Mouse (Mus musculus) heart, postnatal 14 days (tissue): ENCODE data around the gene Gpc3. TPM values are rescaled to one million over a fixed set of nuclear protein-coding genes. Genes with fewer than 3 reads are reported as not detected.
"Not testable (repeated sequence)": the region's sequence is repeated elsewhere in the genome, so short reads cannot be mapped to it uniquely, and the experiment has no call there.

ENCODE experiments used
- DNase-seq, 2 experiments: peaks; one replicate each; pipeline ENCODE4 v3.0.0; 2021 to 2022
- intact Hi-C: fragments of 180-260 bp; cut with DNase I; formaldehyde crosslinking; loops from one replicate; pipeline ENCODE4 v1.15.1; 2025
- total RNA-seq, 2 experiments: library from RNA; stranded (reverse); gene quantifications; 2 replicates each; pipeline ENCODE4 v1.2.3; 2021

Gene Gpc3
- total RNA-seq, 2 experiments from 2014 or later: 35.0 to 35.3 TPM

GRCm38 (mm10) chrX:52320653-52321052 lies 293.1 kb downstream of the Gpc3 start:
- no peak for DNase-seq
- intact Hi-C loops: no loop called here

GRCm38 (mm10) chrX:52310976-52311375 lies 302.8 kb downstream of the Gpc3 start:
- intact Hi-C loops: no loop called here
- DNase-seq: no peak

- intact Hi-C loops: no loop called here
- DNase-seq: no peak
Measured at GRCm38 (mm10) chrX:52305226-52305625, 308.5 kb downstream of the Gpc3 start.

GRCm38 (mm10) chrX:52288792-52289191 lies 325.0 kb downstream of the Gpc3 start:
- DNase-seq: no peak
- intact Hi-C loops: loop anchor here (10.0 kb wide), 1 partner anchor 124 kb away; the partner anchor contains the start of gene Gpc4

GRCm38 (mm10) chrX:52287944-52288343 lies 325.8 kb downstream of the Gpc3 start:
- intact Hi-C loops: loop anchor here (10.0 kb wide), 1 partner anchor 123 kb away; the partner anchor contains the start of gene Gpc4
- no peak for DNase-seq

GRCm38 (mm10) chrX:52282070-52282469 lies 331.7 kb downstream of the Gpc3 start:
- intact Hi-C loops: loop anchor here (10.0 kb wide), 1 partner anchor 117 kb away; the partner anchor contains the start of gene Gpc4

GRCm38 (mm10) chrX:52281103-52281900 lies 332.4 kb downstream of the Gpc3 start:
- no peak for DNase-seq
- intact Hi-C loops: loop anchor here (10.0 kb wide), 1 partner anchor 117 kb away; the partner anchor contains the start of gene Gpc4

More at GRCm38 (mm10) chrX:52282070-52282469, 331.7 kb downstream of the Gpc3 start:
- no peak for DNase-seq

GRCm38 (mm10) chrX:52278687-52279359 lies 334.9 kb downstream of the Gpc3 start:
- no peak for DNase-seq
- intact Hi-C loops: no loop called here

- intact Hi-C loops: no loop called here
- DNase-seq: no peak
Measured at GRCm38 (mm10) chrX:52277599-52277998, 336.2 kb downstream of the Gpc3 start.

GRCm38 (mm10) chrX:52273016-52273415 lies 340.7 kb downstream of the Gpc3 start:
- intact Hi-C loops: no loop called here
- DNase-seq: no peak

- intact Hi-C loops: no loop called here
- peak in 1 of 2 experiments; percentile 13 for DNase-seq
Measured at GRCm38 (mm10) chrX:52261991-52262390, 351.8 kb downstream of the Gpc3 start.

GRCm38 (mm10) chrX:52261546-52261945 lies 352.2 kb downstream of the Gpc3 start:
- intact Hi-C loops: no loop called here

GRCm38 (mm10) chrX:52259771-52260170 lies 354.0 kb downstream of the Gpc3 start:
- intact Hi-C loops: not testable (repeated sequence)

More at GRCm38 (mm10) chrX:52261546-52261945, 352.2 kb downstream of the Gpc3 start:
- DNase-seq: peak; percentile 10 to 41

GRCm38 (mm10) chrX:52254526-52254925 lies 359.2 kb downstream of the Gpc3 start:
- DNase-seq: no peak
- intact Hi-C loops: no loop called here

More at GRCm38 (mm10) chrX:52259771-52260170, 354.0 kb downstream of the Gpc3 start:
- DNase-seq: not testable (repeated sequence)

GRCm38 (mm10) chrX:52245694-52246297 lies 368.0 kb downstream of the Gpc3 start:
- intact Hi-C loops: no loop called here

GRCm38 (mm10) chrX:52237470-52237869 lies 376.3 kb downstream of the Gpc3 start:
- DNase-seq: no peak
- intact Hi-C loops: no loop called here

More at GRCm38 (mm10) chrX:52245694-52246297, 368.0 kb downstream of the Gpc3 start:
- DNase-seq: no peak

GRCm38 (mm10) chrX:52231984-52232383 lies 381.8 kb downstream of the Gpc3 start:
- intact Hi-C loops: no loop called here

GRCm38 (mm10) chrX:52230711-52231110 lies 383.0 kb downstream of the Gpc3 start:
- intact Hi-C loops: no loop called here
- no peak for DNase-seq

More at GRCm38 (mm10) chrX:52231984-52232383, 381.8 kb downstream of the Gpc3 start:
- no peak for DNase-seq
